Mouse (Mus musculus) liver, adult 2 months (tissue): Measurements from ENCODE around the gene Clhc1.

Experiments
- CTCF ChIP-seq: fragments of 200-500 bp; IDR thresholded peaks from 2 replicates; pipeline ENCODE4 v1.5.1; 2011; ENCODE audit warnings: low read depth, low read length, control low read depth
- POLR2A ChIP-seq: fragments of 200-500 bp; IDR thresholded peaks from 2 replicates; pipeline ENCODE4 v1.6.1; 2011; ENCODE audit warnings: low read length, control low read depth; ENCODE audit not compliant: insufficient read depth; ENCODE audit errors: extremely low read depth

- TF ChIP-seq POLR2A, result no peak
- no peak for TF ChIP-seq CTCF
Observed at GRCm38 (mm10) chr11:29560990-29561389, 13.2 kb downstream of the Clhc1 start.
